Mouse (Mus musculus): ENCODE data around the gene Ptpn21. TPM values are rescaled to one million over a fixed set of nuclear protein-coding genes. Genes with fewer than 3 reads are reported as not detected.

Ptpn21 gene
- polyA plus RNA-seq, 1 experiment from 2014 or later = 9.5 TPM

GRCm38 (mm10) chr12:98644852-98645251 is 92.4 kb downstream of the Ptpn21 start:
- no peak for ATAC-seq (ENCODE audit: low read depth)
- Histone ChIP-seq H3K4me2 (ENCODE audit: low read depth, low read length) (no peak overlapping the region), H3K4me1 (replicated peaks; ENCODE audit: control insufficient read depth, insufficient read depth, low read length) (no peaks in the 10 kb centered on the region), H3K36me3 (ENCODE audit: control insufficient read depth, insufficient read depth, low read length) (no peaks in the 10 kb centered on the region; the same call in 1 of the 2 replicates), H3K27ac (ENCODE audit: low read length) (no peak overlapping the region), H3K27me3 (ENCODE audit: control insufficient read depth, insufficient read depth, low read depth, low read length) (no peaks in the 10 kb centered on the region), H3K9me3 (ENCODE audit: control insufficient read depth, low read length) (no peaks in the 10 kb centered on the region), H3K4me3 (ENCODE audit: low read length) (no peak overlapping the region), H3K9ac (ENCODE audit: low read length) (no peak overlapping the region)

- 2% methylated on average over 16 of the region's 16 CpGs for WGBS
Observed at GRCm38 (mm10) chr12:98628260-98628970, 108.8 kb downstream of the Ptpn21 start.

GRCm38 (mm10) chr12:98627392-98628259 is 109.6 kb downstream of the Ptpn21 start, which contains the start of gene Spata7:
Gene Spata7, plus strand, starts transcription at chr12:98628157.
- WGBS = 3% methylated on average over 31 of the region's 32 CpGs
- Histone ChIP-seq H3K9ac (ENCODE audit: low read length) (peak within 1 kb of the TSS; percentile 82), H3K9me3 (ENCODE audit: control insufficient read depth, low read length) (peaks cover 2% of the 10 kb centered on the region; the same call in 1 of the 2 replicates), H3K4me2 (ENCODE audit: low read depth, low read length) (peak within 1 kb of the TSS; percentile 84), H3K27me3 (ENCODE audit: control insufficient read depth, insufficient read depth, low read depth, low read length) (no peaks in the 10 kb centered on the region), H3K4me1 (replicated peaks; ENCODE audit: control insufficient read depth, insufficient read depth, low read length) (peaks cover 5% of the 10 kb centered on the region), H3K36me3 (ENCODE audit: control insufficient read depth, insufficient read depth, low read length) (no peaks in the 10 kb centered on the region), H3K27ac (ENCODE audit: low read length) (peak within 1 kb of the TSS; percentile 22; the same call in 1 of the 2 replicates), H3K4me3 (ENCODE audit: low read length) (peak within 1 kb of the TSS; percentile 90)
- peak; percentile 98 for ATAC-seq (ENCODE audit: low read depth)

More at GRCm38 (mm10) chr12:98628260-98628970, 108.8 kb downstream of the Ptpn21 start:
- peak overlapping the region; percentile 90 for H3K4me3 ChIP-seq (ENCODE audit: low read length)
- no peaks in the 10 kb centered on the region for H3K27me3 ChIP-seq (ENCODE audit: control insufficient read depth, insufficient read depth, low read depth, low read length)
- peaks cover 5% of the 10 kb centered on the region for H3K4me1 ChIP-seq (replicated peaks; ENCODE audit: control insufficient read depth, insufficient read depth, low read length)
- H3K4me2 ChIP-seq (ENCODE audit: low read depth, low read length) = peak overlapping the region; percentile 84
- H3K36me3 ChIP-seq (ENCODE audit: control insufficient read depth, insufficient read depth, low read length) = no peaks in the 10 kb centered on the region
- ATAC-seq (ENCODE audit: low read depth) = peak; percentile 82
- peak overlapping the region; percentile 22; the same call in 1 of the 2 replicates for H3K27ac ChIP-seq (ENCODE audit: low read length)
- peak overlapping the region; percentile 82 for H3K9ac ChIP-seq (ENCODE audit: low read length)
- H3K9me3 ChIP-seq (ENCODE audit: control insufficient read depth, low read length) = peaks cover 2% of the 10 kb centered on the region; the same call in 1 of the 2 replicates

Other genes with a start within 250 kb of the Ptpn21 start
- 0.10 and 0.20 TPM in 2 replicates for gene Kcnk10, start 159.1 kb downstream of the Ptpn21 start, polyA plus RNA-seq (2015; fragmentation: Nextera tagmentation; extraction: Ambion mirVana)
- gene Spata7, start 109.2 kb downstream of the Ptpn21 start, polyA plus RNA-seq (2015; fragmentation: Nextera tagmentation; extraction: Ambion mirVana) = 15.3 and 16.8 TPM in 2 replicates
- 113 and 120 TPM in 2 replicates for gene Zc3h14, start 9.6 kb upstream of the Ptpn21 start, polyA plus RNA-seq (2015; fragmentation: Nextera tagmentation; extraction: Ambion mirVana)
- 2.9 and 3.4 TPM in 2 replicates for gene Eml5, start 164.1 kb upstream of the Ptpn21 start, polyA plus RNA-seq (2015; fragmentation: Nextera tagmentation; extraction: Ambion mirVana)
- gene Ttc8, start 183.2 kb upstream of the Ptpn21 start, polyA plus RNA-seq (2015; fragmentation: Nextera tagmentation; extraction: Ambion mirVana) = 31.6 and 33.4 TPM in 2 replicates